ENCODE assay signal across 1 mouse cellular context in genomic region chr5:143818949-143819348, GRCm38 (mm10).
TF ChIP-seq lines count a peak whose summit lies in the region.

No protein-coding gene starts in this region.

TF ChIP-seq in MEL, 35 proteins besides CTCF, POLR2A, EP300 and RAD21 (continued from another document):
- TF ChIP-seq ELF1 (IDR thresholded peaks at IDR 0.05; ENCODE audit: low read depth, low read length) (peak; percentile 78), E2F4 (IDR thresholded peaks at IDR 0.05; ENCODE audit: borderline replicate concordance, low read depth, low read length) (no peak), TBP (IDR thresholded peaks at IDR 0.05; ENCODE audit: low read depth, low read length) (peak; percentile 52; the same call in 1 of the 2 replicates), MAZ (IDR thresholded peaks at IDR 0.05; ENCODE audit: low read depth, low read length) (no peak; the same call in 1 of the 2 replicates), NRF1 (IDR thresholded peaks at IDR 0.05; ENCODE audit: insufficient read depth, low read depth, low read length, poor library complexity, severe bottlenecking) (no peak), POLR2AphosphoS2 (IDR thresholded peaks at IDR 0.05; ENCODE audit: low read length) (no peak), ETS1 (IDR thresholded peaks at IDR 0.05; ENCODE audit: low read depth, low read length) (peak; percentile 97), CHD1 (IDR thresholded peaks at IDR 0.05; ENCODE audit: low read depth, low read length) (no peak), POLR2AphosphoS5 (IDR thresholded peaks at IDR 0.05; ENCODE audit: borderline replicate concordance, low read depth, low read length) (no peak), TCF12 (IDR thresholded peaks at IDR 0.05; ENCODE audit: low read depth, low read length) (peak; percentile 96), BHLHE40 (IDR thresholded peaks at IDR 0.05; ENCODE audit: borderline replicate concordance, low read depth, low read length) (peak; percentile 75; the same call in 1 of the 2 replicates)
TF ChIP-seq in MEL: peak in this region for 12.
